Mouse (Mus musculus) midbrain, embryonic 14.5 days (tissue): Measurements from ENCODE around the gene Itgb1bp1. TPM values are rescaled to one million over a fixed set of nuclear protein-coding genes. Genes with fewer than 3 reads are reported as not detected.

ENCODE experiments used
- ATAC-seq: fragments of 200-750 bp; cut with Nextera tagmentation; 2 replicates; pipeline ENCODE4 v1.8.0; 2017; ENCODE audit warnings: moderate number of reproducible peaks, moderate library complexity; ENCODE audit not compliant: low FRiP score, low TSS enrichment
- DNase-seq: peaks from one replicate; pipeline ENCODE4 v3.0.0-alpha.2; 2015
- H3K27ac ChIP-seq: fragments of 300-500 bp; sonication (generic); replicated peaks from 2 replicates; pipeline ENCODE4 v1.5.1; 2014; ENCODE audit warnings: mild to moderate bottlenecking, low read depth, low read length, moderate library complexity
- H3K27me3 ChIP-seq: fragments of 300-500 bp; sonication (generic); 2 replicates; pipeline ENCODE4 v1.6.1; 2014; ENCODE audit warnings: low read length, control low read depth, mixed read lengths; ENCODE audit not compliant: control insufficient read depth, insufficient read depth
- H3K36me3 ChIP-seq: fragments of 300-500 bp; sonication (generic); 2 replicates; pipeline ENCODE4 v1.6.1; 2014; ENCODE audit warnings: low read length, control low read depth; ENCODE audit not compliant: control insufficient read depth, insufficient read depth
- H3K4me1 ChIP-seq: fragments of 300-500 bp; sonication (generic); 2 replicates; pipeline ENCODE4 v1.6.1; 2014; ENCODE audit warnings: mild to moderate bottlenecking, antibody characterized with exemption, low read length, control low read depth; ENCODE audit not compliant: control insufficient read depth, insufficient read depth
- H3K4me2 ChIP-seq: fragments of 300-500 bp; sonication (generic); 2 replicates; pipeline ENCODE4 v1.6.1; 2014; ENCODE audit warnings: mild to moderate bottlenecking, low read length, moderate library complexity
- H3K4me3 ChIP-seq: fragments of 300-500 bp; sonication (generic); replicated peaks from 2 replicates; pipeline ENCODE4 v1.5.1; 2014; ENCODE audit warnings: low read depth, low read length
- H3K9ac ChIP-seq: fragments of 300-500 bp; sonication (generic); replicated peaks from 2 replicates; pipeline ENCODE4 v1.6.1; 2014; ENCODE audit warnings: mild to moderate bottlenecking, low read length, moderate library complexity
- H3K9me3 ChIP-seq: fragments of 300-500 bp; sonication (generic); 2 replicates; pipeline ENCODE4 v1.6.1; 2016; ENCODE audit warnings: low read length, control low read depth, mixed read lengths; ENCODE audit not compliant: control insufficient read depth
- WGBS: fragments of 180-500 bp; shearing (Covaris S2); extraction: QIAGEN DNeasy Blood & Tissue Kit; methylation state at CpG from one replicate; pipeline ENCODE4 v1.1.7; 2014; 5-methylcytosine and 5-hydroxymethylcytosine counted together
- polyA plus RNA-seq: library from polyadenylated mRNA; unstranded; fragments of >200 nt; fragmentation: Nextera tagmentation; extraction: Ambion mirVana; gene quantifications from 2 replicates; pipeline ENCODE4 v1.2.1, GENCODE M21; 2014

Itgb1bp1 gene
- polyA plus RNA-seq, result 40.8 and 42.4 TPM in 2 replicates

DNA sequence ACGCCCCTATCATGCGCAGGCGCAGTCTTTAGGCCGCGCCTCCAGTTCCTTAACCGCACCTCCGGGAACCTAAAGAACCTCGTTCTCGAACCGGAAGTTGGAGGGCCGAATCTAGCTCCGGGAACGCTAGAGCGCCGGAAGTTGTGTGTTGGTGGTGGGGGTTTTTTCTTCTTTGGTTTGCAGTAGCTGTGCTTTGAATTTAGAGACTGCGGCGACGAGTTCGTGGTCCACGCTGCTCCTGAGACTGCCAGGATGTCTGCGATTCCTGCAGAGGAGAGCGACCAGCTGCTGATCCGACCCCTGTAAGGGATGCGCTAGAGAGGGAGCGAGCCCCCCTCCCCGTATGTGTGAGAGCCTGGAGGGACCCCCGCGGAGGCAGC, at the start of gene Itgb1bp1:
Gene Itgb1bp1, minus strand, starts transcription at position 42 of the 380 bp plus-strand sequence.
- Histone ChIP-seq H3K9ac (peak within 1 kb of the TSS; percentile 82), H3K4me3 (peak within 1 kb of the TSS; percentile 80), H3K9me3 (no peaks in the 10 kb centered on the region), H3K4me2 (peak within 1 kb of the TSS; percentile 87), H3K27me3 (no peaks in the 10 kb centered on the region), H3K27ac (peak within 1 kb of the TSS; percentile 90), H3K36me3 (peaks cover 23% of the 10 kb centered on the region), H3K4me1 (peaks cover 20% of the 10 kb centered on the region)
- under 1% methylated on average over 28 of the region's 28 CpGs for whole genome bisulfite sequencing
- ATAC-seq (peak; percentile 95), DNase-seq (peak; percentile 100)

GRCm38 (mm10) chr12:21335869-21336268, 49.8 kb upstream of the Itgb1bp1 start:
- Histone ChIP-seq H3K4me1 (no peaks in the 10 kb centered on the region), H3K4me2 (no peak overlapping the region), H3K4me3 (no peak overlapping the region), H3K27me3 (no peaks in the 10 kb centered on the region), H3K9ac (no peak overlapping the region), H3K36me3 (peaks cover 72% of the 10 kb centered on the region), H3K27ac (no peak overlapping the region), H3K9me3 (no peaks in the 10 kb centered on the region)
- 91% methylated on average over 7 of the region's 7 CpGs for WGBS
- DNase-seq (no peak), ATAC-seq (no peak)

DNA sequence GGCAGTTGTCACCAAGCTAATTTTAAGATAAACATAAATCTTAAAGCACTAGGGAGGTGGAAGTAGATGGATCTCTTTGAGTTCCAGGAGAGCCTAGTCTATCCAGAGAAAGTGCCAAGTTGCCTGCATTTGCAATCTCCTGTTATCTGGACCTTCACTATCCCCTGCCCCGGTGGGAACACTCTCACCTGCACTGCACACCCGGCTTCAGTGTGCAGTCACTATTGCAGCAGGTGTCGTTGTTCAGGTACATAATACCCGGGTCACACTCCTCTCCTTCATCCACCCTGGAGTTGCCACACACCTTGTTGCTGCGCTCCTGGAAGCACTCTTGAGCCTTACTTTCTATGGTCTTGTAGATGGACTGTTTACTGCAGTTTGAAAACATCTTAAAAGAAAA, 47.7 kb upstream of the Itgb1bp1 start:
- Histone ChIP-seq H3K4me2 (no peak overlapping the region), H3K36me3 (peaks cover 71% of the 10 kb centered on the region), H3K4me3 (no peak overlapping the region), H3K27ac (no peak overlapping the region), H3K27me3 (no peaks in the 10 kb centered on the region), H3K4me1 (no peaks in the 10 kb centered on the region), H3K9me3 (no peaks in the 10 kb centered on the region), H3K9ac (no peak overlapping the region)
- DNase-seq (no peak), ATAC-seq (no peak)
- WGBS, result 94% methylated on average over 5 of the region's 5 CpGs

GRCm38 (mm10) chr12:21333021-21333420, 46.9 kb upstream of the Itgb1bp1 start:
- 94% methylated on average over 7 of the region's 7 CpGs for WGBS
- Histone ChIP-seq H3K4me1 (no peaks in the 10 kb centered on the region), H3K27me3 (no peaks in the 10 kb centered on the region), H3K9me3 (no peaks in the 10 kb centered on the region), H3K27ac (no peak overlapping the region), H3K4me2 (no peak overlapping the region), H3K36me3 (peaks cover 74% of the 10 kb centered on the region), H3K9ac (no peak overlapping the region), H3K4me3 (no peak overlapping the region)
- ATAC-seq, result no peak
- no peak for DNase-seq

- peaks cover 87% of the 10 kb centered on the region for H3K36me3 ChIP-seq
Observed at GRCm38 (mm10) chr12:21331711-21332110, 45.6 kb upstream of the Itgb1bp1 start.

GRCm38 (mm10) chr12:21330961-21331576, 45.0 kb upstream of the Itgb1bp1 start:
- H3K36me3 ChIP-seq, result peaks cover 86% of the 10 kb centered on the region
- H3K27me3 ChIP-seq, result no peaks in the 10 kb centered on the region
- ATAC-seq, result no peak
- no peak overlapping the region for H3K4me2 ChIP-seq
- no peaks in the 10 kb centered on the region for H3K4me1 ChIP-seq
- WGBS, result 93% methylated on average over 10 of the region's 10 CpGs
- no peaks in the 10 kb centered on the region for H3K9me3 ChIP-seq
- H3K4me3 ChIP-seq, result no peak overlapping the region
- H3K9ac ChIP-seq, result no peak overlapping the region
- no peak overlapping the region for H3K27ac ChIP-seq
- DNase-seq, result no peak

More at GRCm38 (mm10) chr12:21331711-21332110, 45.6 kb upstream of the Itgb1bp1 start:
- Histone ChIP-seq H3K27ac (no peak overlapping the region), H3K4me2 (no peak overlapping the region), H3K27me3 (no peaks in the 10 kb centered on the region), H3K4me3 (no peak overlapping the region), H3K4me1 (no peaks in the 10 kb centered on the region), H3K9ac (no peak overlapping the region), H3K9me3 (no peaks in the 10 kb centered on the region)
- ATAC-seq, result no peak
- 82% methylated on average over 6 of the region's 6 CpGs for WGBS
- no peak for DNase-seq

DNA sequence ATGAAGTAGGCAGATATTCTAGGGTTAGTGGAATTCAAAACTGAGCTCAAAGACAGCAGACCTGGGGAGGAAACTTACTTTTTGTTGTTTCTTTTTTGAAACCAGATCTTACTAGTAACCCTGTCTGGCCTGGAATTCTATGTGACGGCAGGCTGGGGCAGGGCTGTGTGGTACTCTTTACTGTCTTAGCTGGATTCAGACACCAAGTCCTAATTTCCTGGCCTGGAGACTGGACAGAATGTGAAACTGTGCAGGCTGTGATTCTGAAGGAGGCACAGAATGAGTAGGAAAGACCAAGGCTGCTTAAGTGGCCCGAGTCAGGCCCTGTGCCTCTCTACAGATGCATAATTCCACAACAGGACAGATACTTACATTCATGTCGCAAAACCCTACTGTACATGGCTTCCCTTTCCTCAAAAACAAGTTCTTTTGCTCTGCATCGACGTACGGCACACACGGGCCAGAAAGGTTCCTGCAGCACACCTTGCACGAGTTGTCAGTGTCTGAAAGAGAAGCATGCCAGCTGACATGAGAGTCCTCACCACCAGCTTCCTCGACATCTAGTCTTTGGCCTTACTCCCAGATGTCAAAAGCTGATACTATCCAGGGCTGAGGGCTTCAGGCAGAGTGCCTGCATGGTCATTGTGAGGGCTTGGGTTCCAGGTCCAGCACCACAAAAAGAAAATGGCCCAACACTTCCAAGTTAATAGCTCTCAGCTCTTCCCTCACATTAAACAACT, 43.7 kb upstream of the Itgb1bp1 start:
- no peak for DNase-seq

DNA sequence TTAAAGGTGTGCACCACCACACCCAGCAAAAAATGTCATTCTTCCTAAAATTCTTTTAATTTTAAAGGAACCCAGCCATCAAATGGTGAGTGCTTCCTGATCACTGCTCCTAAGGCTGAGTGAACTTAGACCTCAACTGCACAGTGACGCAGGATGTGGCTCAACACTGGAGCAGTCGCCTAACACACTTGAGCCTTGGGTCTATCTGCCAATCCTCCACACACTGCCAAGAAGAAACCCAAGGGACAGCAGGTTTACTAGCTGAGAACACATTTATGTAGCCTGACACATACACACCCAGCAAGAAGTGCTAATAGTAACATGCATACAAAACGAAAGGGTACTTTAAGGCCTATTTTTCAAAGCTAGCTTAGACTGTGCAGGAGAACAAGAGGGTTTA, 40.2 kb upstream of the Itgb1bp1 start:
- H3K27ac ChIP-seq, result no peak overlapping the region
- H3K9me3 ChIP-seq, result no peaks in the 10 kb centered on the region
- H3K36me3 ChIP-seq, result peaks cover 84% of the 10 kb centered on the region
- H3K4me1 ChIP-seq, result no peaks in the 10 kb centered on the region
- DNase-seq (no peak), ATAC-seq (no peak)
- no peak overlapping the region for H3K9ac ChIP-seq
- no peak overlapping the region for H3K4me3 ChIP-seq
- H3K4me2 ChIP-seq, result no peak overlapping the region
- no peaks in the 10 kb centered on the region for H3K27me3 ChIP-seq
- WGBS, result 94% methylated on average over 3 of the region's 3 CpGs

More for the DNA sequence above, 43.7 kb upstream of the Itgb1bp1 start:
- WGBS, result 95% methylated on average over 9 of the region's 9 CpGs
- H3K27ac ChIP-seq, result no peak overlapping the region
- H3K4me2 ChIP-seq, result no peak overlapping the region
- peaks cover 91% of the 10 kb centered on the region for H3K36me3 ChIP-seq
- H3K4me3 ChIP-seq, result no peak overlapping the region
- no peaks in the 10 kb centered on the region for H3K4me1 ChIP-seq
- H3K9ac ChIP-seq, result no peak overlapping the region
- ATAC-seq, result no peak
- H3K9me3 ChIP-seq, result no peaks in the 10 kb centered on the region
- H3K27me3 ChIP-seq, result no peaks in the 10 kb centered on the region

DNA sequence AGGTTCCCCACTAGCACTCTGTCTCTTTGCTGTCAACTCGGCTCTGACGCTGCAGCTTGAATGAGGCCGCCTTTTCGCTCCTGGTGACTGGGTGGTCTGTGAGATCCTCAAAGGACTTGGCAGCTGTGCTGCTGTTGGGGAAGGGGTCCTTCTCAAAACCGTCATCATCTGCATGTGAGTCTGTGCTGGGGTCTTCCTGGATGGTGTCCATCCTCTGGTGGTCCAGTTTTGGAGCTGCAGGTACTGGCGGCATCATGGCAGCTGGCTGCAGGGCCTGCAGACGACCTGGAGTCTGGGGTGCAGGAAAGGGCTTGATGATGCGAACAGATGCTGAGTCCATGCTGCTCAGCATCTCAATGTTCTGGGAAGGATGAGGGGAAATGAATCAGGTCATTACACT, 39.2 kb upstream of the Itgb1bp1 start:
- Histone ChIP-seq H3K9me3 (no peaks in the 10 kb centered on the region), H3K4me3 (no peak overlapping the region), H3K4me2 (no peak overlapping the region), H3K36me3 (peaks cover 83% of the 10 kb centered on the region), H3K9ac (no peak overlapping the region), H3K4me1 (no peaks in the 10 kb centered on the region), H3K27me3 (no peaks in the 10 kb centered on the region), H3K27ac (no peak overlapping the region)
- ATAC-seq (no peak), DNase-seq (no peak)
- WGBS, result 92% methylated on average over 8 of the region's 8 CpGs
